Mouse (Mus musculus) neural tube, embryonic 12.5 days (tissue): ENCODE data around the gene Fam163b. TPM values are rescaled to one million over a fixed set of nuclear protein-coding genes. Genes with fewer than 3 reads are reported as not detected.

ENCODE experiments used
- ATAC-seq: fragments of 200-750 bp; cut with Nextera tagmentation; 2 replicates; pipeline ENCODE4 v1.8.0; 2017; ENCODE audit warnings: low read depth, mild to moderate bottlenecking, moderate TSS enrichment, moderate library complexity; ENCODE audit not compliant: low FRiP score
- H3K27ac ChIP-seq: fragments of 300-500 bp; sonication (generic); 2 replicates; pipeline ENCODE4 v1.5.1; 2016
- H3K27me3 ChIP-seq: fragments of 300-500 bp; sonication (generic); replicated peaks from 2 replicates; pipeline ENCODE4 v1.6.1; 2016; ENCODE audit warnings: mild to moderate bottlenecking
- H3K36me3 ChIP-seq: fragments of 300-500 bp; sonication (generic); 2 replicates; pipeline ENCODE4 v1.6.1; 2016; ENCODE audit warnings: mild to moderate bottlenecking
- H3K4me1 ChIP-seq: fragments of 300-500 bp; sonication (generic); 2 replicates; pipeline ENCODE4 v1.6.1; 2016
- H3K4me2 ChIP-seq: fragments of 300-500 bp; sonication (generic); replicated peaks from 2 replicates; pipeline ENCODE4 v1.6.1; 2016; ENCODE audit warnings: mild to moderate bottlenecking
- H3K4me3 ChIP-seq: fragments of 300-500 bp; sonication (generic); 2 replicates; pipeline ENCODE4 v1.5.1; 2016
- H3K9ac ChIP-seq: fragments of 300-500 bp; sonication (generic); 2 replicates; pipeline ENCODE4 v1.6.1; 2016; ENCODE audit warnings: mild to moderate bottlenecking
- H3K9me3 ChIP-seq: fragments of 300-500 bp; sonication (generic); 2 replicates; pipeline ENCODE4 v1.6.1; 2016; ENCODE audit warnings: mild to moderate bottlenecking
- WGBS: fragments of 180-500 bp; shearing (Covaris S2); methylation state at CpG from one replicate; pipeline ENCODE4 v1.1.7; 2016; 5-methylcytosine and 5-hydroxymethylcytosine counted together
- polyA plus RNA-seq: library from polyadenylated mRNA; unstranded; fragments of >200 nt; fragmentation: Nextera tagmentation; extraction: Ambion mirVana; gene quantifications from 2 replicates; pipeline ENCODE4 v1.2.1, GENCODE M21; 2016

Gene Fam163b
- polyA plus RNA-seq, 1 experiment from 2014 or later, result 0.80 TPM

GRCm38 (mm10) chr2:27162656-27163055 is 20.4 kb upstream of the Fam163b start:
- Histone ChIP-seq H3K4me2 (no peak overlapping the region), H3K4me1 (no peaks in the 10 kb centered on the region; the same call in 1 of the 2 replicates), H3K36me3 (no peaks in the 10 kb centered on the region), H3K27me3 (no peaks in the 10 kb centered on the region), H3K27ac (no peak overlapping the region), H3K9ac (no peak overlapping the region), H3K9me3 (no peaks in the 10 kb centered on the region), H3K4me3 (no peak overlapping the region)
- ATAC-seq, result no peak
- 71% methylated on average over 11 of the region's 11 CpGs for WGBS

- Histone ChIP-seq H3K4me2 (no peak overlapping the region), H3K4me1 (no peaks in the 10 kb centered on the region), H3K4me3 (no peak overlapping the region), H3K27me3 (no peaks in the 10 kb centered on the region), H3K27ac (no peak overlapping the region), H3K9ac (no peak overlapping the region), H3K9me3 (no peaks in the 10 kb centered on the region), H3K36me3 (no peaks in the 10 kb centered on the region)
- WGBS, result 96% methylated on average over 2 of the region's 2 CpGs
- no peak for ATAC-seq
Measured at GRCm38 (mm10) chr2:27161526-27161925, 19.2 kb upstream of the Fam163b start.

DNA sequence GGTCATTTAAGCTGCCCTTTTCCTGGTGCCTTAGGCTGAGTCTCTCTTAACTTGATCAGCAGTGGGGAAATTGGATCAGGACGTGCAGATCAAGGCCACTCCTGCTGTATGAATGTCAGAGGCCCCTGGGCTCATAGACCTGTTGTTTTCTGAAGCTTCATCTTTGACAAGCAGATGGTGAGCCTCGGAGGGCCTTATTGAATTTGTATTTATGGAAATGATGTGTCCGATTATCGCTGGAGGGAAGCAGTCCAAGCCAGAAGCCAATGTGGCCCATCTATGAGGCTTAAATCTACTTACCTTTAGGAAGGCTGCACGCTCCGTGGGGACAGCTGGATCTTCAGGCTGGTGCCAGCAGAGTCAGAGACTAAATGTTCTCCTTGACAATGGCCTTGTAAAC is 14.3 kb upstream of the Fam163b start:
- ATAC-seq, result no peak
- Histone ChIP-seq H3K4me3 (no peak overlapping the region), H3K36me3 (no peaks in the 10 kb centered on the region), H3K9ac (no peak overlapping the region), H3K4me1 (no peaks in the 10 kb centered on the region), H3K27ac (no peak overlapping the region), H3K27me3 (no peaks in the 10 kb centered on the region), H3K4me2 (no peak overlapping the region), H3K9me3 (no peaks in the 10 kb centered on the region)
- 74% methylated on average over 6 of the region's 6 CpGs for WGBS

- Histone ChIP-seq H3K4me2 (no peak overlapping the region), H3K9me3 (no peaks in the 10 kb centered on the region), H3K27me3 (no peaks in the 10 kb centered on the region), H3K4me1 (peaks cover 3% of the 10 kb centered on the region; the same call in 1 of the 2 replicates), H3K4me3 (no peak overlapping the region), H3K9ac (no peak overlapping the region), H3K36me3 (no peaks in the 10 kb centered on the region), H3K27ac (no peak overlapping the region)
- WGBS, result 85% methylated on average over 10 of the region's 10 CpGs
- no peak for ATAC-seq
Measured at GRCm38 (mm10) chr2:27154466-27155185, 12.3 kb upstream of the Fam163b start.

DNA sequence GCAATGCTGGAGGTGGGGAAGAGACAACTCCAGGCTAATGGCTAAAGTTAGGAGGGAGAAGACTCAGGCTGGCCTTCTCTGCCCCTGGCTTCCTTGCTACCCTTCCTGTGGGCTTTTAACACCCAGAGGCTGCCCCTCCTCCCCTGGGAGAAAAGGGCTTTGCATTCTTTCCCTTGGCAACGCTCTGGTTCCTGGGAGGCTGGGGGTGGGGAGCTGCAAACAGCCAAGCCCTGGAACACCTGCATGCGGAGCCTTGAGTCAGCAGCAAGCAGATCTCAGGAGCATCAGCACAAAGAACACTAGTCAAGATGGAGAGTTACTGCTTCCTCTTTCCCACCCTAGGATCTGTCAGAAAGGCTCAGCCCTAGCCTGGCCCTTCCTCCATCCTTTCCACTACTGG is 7.2 kb upstream of the Fam163b start:
- no peak for ATAC-seq
- WGBS, result 2% methylated on average over 2 of the region's 2 CpGs
- H3K27me3 ChIP-seq, result no peaks in the 10 kb centered on the region

DNA sequence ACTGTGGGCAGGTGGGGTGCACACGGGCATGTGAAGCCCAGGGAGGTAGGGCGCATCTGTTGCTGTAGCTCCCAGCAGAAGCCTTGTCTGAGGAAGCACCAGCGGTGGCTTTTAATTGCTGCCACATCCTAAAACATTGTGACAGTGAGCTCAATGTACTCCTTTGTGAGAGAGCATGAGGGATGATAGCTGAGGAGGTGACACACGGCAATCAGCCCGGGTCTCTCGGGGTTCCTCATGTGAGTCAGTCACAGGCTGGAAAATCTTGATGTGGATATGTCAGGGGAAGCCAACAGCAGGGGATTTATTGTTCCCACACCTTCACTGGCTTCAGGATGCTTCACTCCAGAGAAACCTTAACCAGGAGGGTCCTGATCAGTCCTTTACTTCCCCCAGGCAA is 4.5 kb upstream of the Fam163b start:
- H3K9ac ChIP-seq, result no peak overlapping the region
- no peak overlapping the region for H3K4me2 ChIP-seq
- H3K36me3 ChIP-seq, result no peaks in the 10 kb centered on the region
- H3K27ac ChIP-seq, result no peak overlapping the region
- H3K9me3 ChIP-seq, result no peaks in the 10 kb centered on the region
- peaks cover 15% of the 10 kb centered on the region; the same call in 1 of the 2 replicates for H3K4me1 ChIP-seq
- H3K4me3 ChIP-seq, result no peak overlapping the region
- ATAC-seq, result no peak
- 68% methylated on average over 6 of the region's 6 CpGs for WGBS
- H3K27me3 ChIP-seq, result peaks cover 10% of the 10 kb centered on the region

More for the DNA sequence above, 7.2 kb upstream of the Fam163b start:
- no peak overlapping the region for H3K4me2 ChIP-seq
- H3K9me3 ChIP-seq, result no peaks in the 10 kb centered on the region
- H3K9ac ChIP-seq, result no peak overlapping the region
- peaks cover 7% of the 10 kb centered on the region; the same call in 1 of the 2 replicates for H3K4me1 ChIP-seq
- no peaks in the 10 kb centered on the region for H3K36me3 ChIP-seq
- H3K27ac ChIP-seq, result no peak overlapping the region
- H3K4me3 ChIP-seq, result no peak overlapping the region

DNA sequence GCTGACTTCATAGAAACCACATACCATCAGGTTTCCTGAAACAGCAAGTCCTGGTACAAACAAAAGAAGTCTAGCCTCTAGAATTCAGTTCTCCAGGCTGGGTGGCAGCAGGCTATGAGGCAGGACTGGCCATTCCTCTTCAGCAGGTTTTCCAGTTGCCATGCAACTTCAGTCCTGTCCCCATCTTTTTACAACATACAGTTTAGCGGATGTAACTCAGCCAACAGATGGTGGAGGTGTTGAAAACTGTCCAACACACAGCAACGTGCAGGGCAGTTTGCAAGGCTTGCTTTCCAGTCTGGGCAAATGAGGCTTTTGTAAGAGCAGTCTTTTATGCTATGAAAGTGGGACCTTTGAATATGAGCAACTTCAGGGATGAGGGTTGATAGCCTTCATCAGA is 2.7 kb upstream of the Fam163b start:
- ATAC-seq, result no peak
- Histone ChIP-seq H3K27me3 (peaks cover 25% of the 10 kb centered on the region), H3K36me3 (no peaks in the 10 kb centered on the region), H3K9me3 (no peaks in the 10 kb centered on the region), H3K27ac (no peak overlapping the region), H3K4me2 (no peak overlapping the region), H3K4me1 (peaks cover 15% of the 10 kb centered on the region; the same call in 1 of the 2 replicates), H3K4me3 (no peak overlapping the region), H3K9ac (no peak overlapping the region)
- WGBS, result 81% methylated on average over 2 of the region's 2 CpGs

DNA sequence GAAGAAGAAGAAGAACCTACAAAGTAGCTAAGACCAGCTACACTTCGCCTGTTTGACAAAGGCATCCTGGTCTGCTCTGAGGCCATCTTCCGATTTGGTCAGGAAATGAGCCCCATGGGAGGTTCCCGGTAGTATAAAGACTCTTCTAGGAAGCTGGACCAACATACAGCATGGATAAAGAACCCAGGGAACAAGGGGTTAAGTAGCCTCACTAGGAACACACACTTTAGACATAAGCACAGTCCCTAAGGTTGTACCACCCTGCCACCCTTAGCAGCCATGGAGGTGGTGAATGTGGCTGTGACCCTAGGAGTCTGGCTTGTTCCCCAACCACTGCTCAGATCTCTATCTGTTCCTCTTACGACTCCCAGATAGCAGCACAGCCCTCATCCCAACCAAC is 3.9 kb downstream of the Fam163b start:
- H3K4me3 ChIP-seq, result no peak overlapping the region
- no peak for ATAC-seq

DNA sequence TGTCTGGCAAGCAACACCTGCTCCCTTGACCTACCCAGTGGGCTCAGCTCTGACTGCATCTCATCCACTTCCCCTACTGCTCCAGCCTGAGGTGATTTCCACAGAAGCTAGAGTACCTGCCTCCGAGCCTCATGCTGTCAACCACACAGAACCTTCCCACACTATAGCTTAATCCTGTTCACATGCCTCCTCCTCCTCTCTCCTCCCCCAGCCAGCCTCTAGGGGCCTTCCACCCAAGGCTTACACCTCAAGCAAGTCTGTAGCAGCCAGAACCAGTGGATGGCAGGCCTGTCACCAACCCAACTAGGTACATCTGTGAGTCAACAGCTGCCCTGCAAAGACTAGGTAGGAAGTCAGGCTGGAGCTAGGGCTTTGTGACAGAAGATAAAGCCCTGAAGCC is 5.5 kb downstream of the Fam163b start:
- Histone ChIP-seq H3K27me3 (peaks cover 14% of the 10 kb centered on the region), H3K9me3 (no peaks in the 10 kb centered on the region), H3K4me1 (peaks cover under 1% of the 10 kb centered on the region; the same call in 1 of the 2 replicates), H3K4me3 (no peak overlapping the region), H3K27ac (no peak overlapping the region), H3K9ac (no peak overlapping the region), H3K36me3 (no peaks in the 10 kb centered on the region), H3K4me2 (no peak overlapping the region)
- 83% methylated on average over 1 of the region's 1 CpGs for WGBS
- no peak for ATAC-seq

More for the DNA sequence above, 3.9 kb downstream of the Fam163b start:
- Histone ChIP-seq H3K27ac (no peak overlapping the region), H3K4me2 (no peak overlapping the region), H3K9me3 (no peaks in the 10 kb centered on the region), H3K9ac (no peak overlapping the region), H3K27me3 (peaks cover 25% of the 10 kb centered on the region), H3K4me1 (peaks cover 8% of the 10 kb centered on the region; the same call in 1 of the 2 replicates), H3K36me3 (no peaks in the 10 kb centered on the region)
- 62% methylated on average over 4 of the region's 4 CpGs for WGBS

GRCm38 (mm10) chr2:27136336-27136735 is 6.0 kb downstream of the Fam163b start:
- no peak for ATAC-seq
- Histone ChIP-seq H3K9ac (no peak overlapping the region), H3K4me1 (no peaks in the 10 kb centered on the region), H3K27ac (no peak overlapping the region), H3K36me3 (no peaks in the 10 kb centered on the region), H3K4me3 (no peak overlapping the region), H3K9me3 (no peaks in the 10 kb centered on the region), H3K4me2 (no peak overlapping the region), H3K27me3 (peaks cover 9% of the 10 kb centered on the region)
- 80% methylated on average over 3 of the region's 3 CpGs for WGBS

DNA sequence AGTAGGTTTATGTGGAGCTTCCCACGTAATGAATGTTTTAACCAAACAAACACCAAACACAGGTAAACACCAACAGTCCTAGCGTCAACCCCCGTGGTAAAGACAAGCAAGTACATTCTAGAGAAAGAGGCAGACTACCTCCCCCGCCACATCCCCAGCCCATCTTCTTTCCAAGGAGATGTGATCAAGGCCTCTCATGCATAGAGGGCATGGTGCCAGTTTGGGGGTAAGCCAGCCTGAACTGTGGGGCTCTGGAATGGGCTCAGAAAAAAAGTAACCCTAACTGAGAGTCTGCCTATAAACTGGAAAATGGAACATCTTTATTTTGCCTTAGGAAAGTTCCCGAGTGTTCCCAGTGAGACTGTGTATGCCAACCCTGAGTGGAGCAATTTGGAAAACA is 6.4 kb downstream of the Fam163b start:
- ATAC-seq, result no peak
- WGBS, result 85% methylated on average over 5 of the region's 5 CpGs

GRCm38 (mm10) chr2:27128990-27129389 is 13.3 kb downstream of the Fam163b start:
- H3K36me3 ChIP-seq, result no peaks in the 10 kb centered on the region
- peaks cover 2% of the 10 kb centered on the region; the same call in 1 of the 2 replicates for H3K27me3 ChIP-seq
- WGBS, result 76% methylated on average over 3 of the region's 3 CpGs
- ATAC-seq, result no peak
- no peak overlapping the region for H3K9ac ChIP-seq
- H3K9me3 ChIP-seq, result no peaks in the 10 kb centered on the region
- no peak overlapping the region for H3K4me3 ChIP-seq
- no peak overlapping the region for H3K27ac ChIP-seq
- H3K4me2 ChIP-seq, result no peak overlapping the region
- H3K4me1 ChIP-seq, result no peaks in the 10 kb centered on the region

More for the DNA sequence above, 6.4 kb downstream of the Fam163b start:
- H3K36me3 ChIP-seq, result no peaks in the 10 kb centered on the region
- H3K4me1 ChIP-seq, result no peaks in the 10 kb centered on the region
- H3K27me3 ChIP-seq, result peaks cover 5% of the 10 kb centered on the region
- H3K9ac ChIP-seq, result no peak overlapping the region
- H3K27ac ChIP-seq, result no peak overlapping the region
- H3K9me3 ChIP-seq, result no peaks in the 10 kb centered on the region
- H3K4me3 ChIP-seq, result no peak overlapping the region
- H3K4me2 ChIP-seq, result no peak overlapping the region

GRCm38 (mm10) chr2:27126496-27126895 is 15.8 kb downstream of the Fam163b start:
- H3K9ac ChIP-seq, result no peak overlapping the region
- H3K4me1 ChIP-seq, result peaks cover 17% of the 10 kb centered on the region
- 54% methylated on average over 4 of the region's 4 CpGs for WGBS
- no peaks in the 10 kb centered on the region for H3K9me3 ChIP-seq
- no peak for ATAC-seq
- no peaks in the 10 kb centered on the region for H3K36me3 ChIP-seq
- H3K4me3 ChIP-seq, result no peak overlapping the region
- H3K4me2 ChIP-seq, result no peak overlapping the region
- peaks cover 3% of the 10 kb centered on the region; the same call in 1 of the 2 replicates for H3K27me3 ChIP-seq
- no peak overlapping the region for H3K27ac ChIP-seq
